Mouse (Mus musculus): ENCODE data around the gene Gpr162.

GRCm38 (mm10) chr6:124860511-124860910 is 3.3 kb downstream of the Gpr162 start:
- TF ChIP-seq CTCF (IDR thresholded peaks at IDR 0.05; ENCODE audit: control insufficient read depth, insufficient read depth, low read length) (no peak), POLR2A (IDR thresholded peaks at IDR 0.05; ENCODE audit: borderline replicate concordance, control insufficient read depth, low read depth, low read length) (no peak)

Data from bone marrow, adult 2 months (tissue).